Mouse (Mus musculus) kidney, adult 8-10 months (tissue): ENCODE results near the gene Tas2r106.

Experiments
- DNase-seq, 2 experiments: peaks; one replicate each; pipeline ENCODE4 v3.0.0; 2022

Tas2r106 gene

GRCm38 (mm10) chr6:131678786-131679185 is at the start of gene Tas2r106:
TSS of gene Tas2r106 (minus strand) at chr6:131678886.
- no peak for DNase-seq

- DNase-seq = peak in 1 of 2 experiments; percentile 3
These were observed 34.1 kb upstream of the Tas2r106 start for GRCm38 (mm10) chr6:131712803-131713202.

GRCm38 (mm10) chr6:131689963-131690362 is 11.3 kb upstream of the Tas2r106 start, which contains the start of gene Tas2r114:
TSS of gene Tas2r114 (minus strand) at chr6:131690063.
- DNase-seq = no peak

GRCm38 (mm10) chr6:131687395-131687794 is 8.7 kb upstream of the Tas2r106 start, which contains the start of gene Tas2r105:
TSS of gene Tas2r105 (minus strand) at chr6:131687495.
- DNase-seq = no peak

GRCm38 (mm10) chr6:131685644-131686043 is 7.0 kb upstream of the Tas2r106 start, which contains the start of gene Tas2r104:
TSS of gene Tas2r104 (minus strand) at chr6:131685744.
- no peak for DNase-seq

- no peak for DNase-seq
These were observed 18.6 kb downstream of the Tas2r106 start, which contains the start of gene Tas2r107 for GRCm38 (mm10) chr6:131660049-131660448. TSS of gene Tas2r107 (minus strand) at chr6:131660149.

- no peak for DNase-seq
These were observed 47.9 kb downstream of the Tas2r106 start, which contains the start of gene Tas2r130 for GRCm38 (mm10) chr6:131630812-131631211. TSS of gene Tas2r130 (minus strand) at chr6:131630912.
